Mouse (Mus musculus): ENCODE data around the gene Naa35.

GRCm38 (mm10) chr13:59637800-59638199 is 52.7 kb downstream of the Naa35 start:
- TF ChIP-seq TAL1 (IDR thresholded peaks at IDR 0.05; ENCODE audit: low read length) (no peak), GATA1 (IDR thresholded peaks at IDR 0.05; ENCODE audit: low read length) (no peak)
